Mouse (Mus musculus) urinary bladder, adult 2 months (tissue): ENCODE measurements around the gene Chaf1a. TPM values are rescaled to one million over a fixed set of nuclear protein-coding genes. Genes with fewer than 3 reads are reported as not detected.
"Not testable (repeated sequence)": the region's sequence is repeated elsewhere in the genome, so short reads cannot be mapped to it uniquely, and the experiment has no call there.

ENCODE experiments used
- DNase-seq: peaks from one replicate; pipeline ENCODE4 v3.0.0; 2022; ENCODE audit warnings: low spot score
- polyA plus RNA-seq: library from polyadenylated mRNA; depleted of rRNA; stranded (reverse); fragments of >200 nt; gene quantifications from 2 replicates; pipeline ENCODE4 v1.2.3, GENCODE M21; 2012

The Chaf1a gene
- polyA plus RNA-seq, 1 experiment: 2.2 TPM

GRCm38 (mm10) chr17:56038583-56039261, 1.5 kb upstream of the Chaf1a start:
- no peak for DNase-seq

DNA sequence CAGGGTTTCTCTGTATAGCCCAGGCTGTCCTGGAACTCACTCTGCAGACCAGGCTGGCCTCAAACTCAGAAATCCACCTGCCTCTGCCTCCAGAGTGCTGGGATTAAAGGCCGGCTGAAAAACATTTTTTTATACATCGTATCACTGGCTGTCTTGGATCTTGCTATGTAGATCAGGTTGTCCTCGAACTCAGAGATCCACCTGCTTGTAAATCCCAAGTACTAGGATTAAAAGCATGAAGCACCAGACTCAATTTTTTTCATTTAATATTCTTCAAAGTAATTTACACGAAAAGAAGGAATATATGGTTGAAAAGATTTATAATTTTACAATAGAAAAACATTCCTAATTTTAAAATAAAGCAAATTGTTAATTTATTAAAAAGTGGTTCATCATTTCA, 894 bp upstream of the Chaf1a start:
- DNase-seq: no peak

DNA sequence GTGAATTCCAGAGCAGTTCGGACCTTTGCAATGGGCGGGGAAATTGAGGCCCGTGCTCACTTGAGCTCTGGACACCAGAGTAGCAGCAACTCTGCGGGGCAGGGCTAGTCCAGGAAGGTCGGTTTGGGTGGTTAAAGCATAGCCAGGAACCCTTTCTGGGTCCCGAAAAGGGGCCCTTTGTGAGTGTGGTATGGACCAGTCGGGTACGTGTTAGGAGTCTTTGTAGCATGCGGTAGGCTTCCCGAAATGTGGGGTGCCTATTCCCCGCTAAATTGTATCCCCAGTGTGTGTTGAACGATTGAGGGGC, 571 bp downstream of the Chaf1a start:
- no peak for DNase-seq

GRCm38 (mm10) chr17:56051369-56051768, 11.1 kb downstream of the Chaf1a start:
- no peak for DNase-seq

- DNase-seq: no peak
Measured at GRCm38 (mm10) chr17:56054938-56055337, 14.7 kb downstream of the Chaf1a start.

DNA sequence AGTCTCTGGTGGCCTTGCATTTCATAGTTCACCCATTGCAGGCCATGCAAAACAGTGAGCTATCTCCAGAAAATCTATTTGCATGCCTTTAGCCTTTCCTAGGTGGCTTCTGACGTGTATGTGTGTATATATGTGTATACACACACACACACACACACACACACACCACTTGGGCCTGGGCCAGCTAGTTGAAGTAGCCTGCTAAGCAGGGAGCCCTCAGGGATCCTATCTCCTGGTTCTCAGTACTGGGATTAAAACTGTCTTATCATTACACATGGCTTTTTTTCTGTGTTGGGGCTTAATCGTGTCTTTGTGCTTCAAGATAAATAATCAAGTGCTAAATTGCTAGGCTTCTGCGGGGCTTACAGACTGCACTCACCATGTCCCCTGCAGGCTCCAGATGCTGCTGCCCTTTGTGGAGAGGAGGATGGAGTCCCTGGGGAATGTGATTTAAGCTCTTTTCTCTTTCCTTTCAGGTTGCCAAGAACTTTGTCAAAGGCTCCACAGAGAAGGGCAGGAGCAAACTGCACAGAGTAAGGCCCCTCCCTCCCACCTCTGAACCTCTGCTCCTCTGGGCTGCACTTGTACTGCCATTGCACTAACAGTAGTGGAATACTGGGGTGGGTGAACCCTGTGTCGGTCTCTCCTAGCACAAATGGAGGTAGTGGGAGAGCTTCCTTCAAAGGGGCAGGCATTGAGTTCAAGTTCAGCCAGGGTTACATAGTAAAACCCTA, 15.9 kb downstream of the Chaf1a start:
- DNase-seq: no peak

- no peak for DNase-seq
Measured at GRCm38 (mm10) chr17:56057381-56058120, 17.3 kb downstream of the Chaf1a start.

DNA sequence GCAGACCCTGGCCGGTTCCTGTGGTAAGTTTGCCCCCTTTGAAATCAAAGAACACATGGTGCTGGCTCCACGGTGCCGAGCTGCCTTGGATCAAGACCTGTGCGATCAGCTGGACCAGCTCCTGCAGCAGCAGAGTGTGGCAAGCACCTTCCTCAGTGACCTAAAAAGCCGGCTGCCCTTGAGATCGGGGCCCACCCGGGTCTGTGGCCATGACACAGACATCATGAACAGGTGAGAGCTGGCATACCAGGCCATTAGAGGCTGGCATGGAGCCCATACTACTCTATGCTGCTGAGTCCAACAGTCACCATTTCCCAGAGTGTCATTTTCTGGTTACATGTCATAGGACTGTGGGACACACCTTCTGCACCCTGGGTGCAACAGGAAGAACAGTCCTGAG, 21.8 kb downstream of the Chaf1a start:
- no peak for DNase-seq

DNA sequence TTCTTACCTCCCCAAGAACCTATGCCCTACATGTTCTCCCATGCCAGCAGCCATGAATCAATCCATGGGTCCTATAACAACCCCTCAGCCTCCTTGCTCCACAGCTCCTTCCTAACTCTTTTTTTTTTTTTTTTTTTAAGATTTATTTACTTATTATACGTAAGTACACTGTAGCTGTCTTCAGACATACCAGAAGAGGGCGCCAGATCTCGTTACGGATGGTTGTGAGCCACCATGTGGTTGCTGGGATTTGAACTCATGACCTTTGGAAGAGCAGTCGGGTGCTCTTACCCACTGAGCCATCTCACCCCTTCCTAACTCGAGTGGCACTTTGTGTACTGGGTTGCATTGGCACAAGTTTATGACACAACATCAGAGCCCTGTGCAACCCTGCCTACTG, 25.5 kb downstream of the Chaf1a start:
- not testable (repeated sequence) for DNase-seq

GRCm38 (mm10) chr17:56066451-56066850, 26.2 kb downstream of the Chaf1a start:
- no peak for DNase-seq

GRCm38 (mm10) chr17:56069066-56069465, 28.8 kb downstream of the Chaf1a start:
- DNase-seq: no peak

DNA sequence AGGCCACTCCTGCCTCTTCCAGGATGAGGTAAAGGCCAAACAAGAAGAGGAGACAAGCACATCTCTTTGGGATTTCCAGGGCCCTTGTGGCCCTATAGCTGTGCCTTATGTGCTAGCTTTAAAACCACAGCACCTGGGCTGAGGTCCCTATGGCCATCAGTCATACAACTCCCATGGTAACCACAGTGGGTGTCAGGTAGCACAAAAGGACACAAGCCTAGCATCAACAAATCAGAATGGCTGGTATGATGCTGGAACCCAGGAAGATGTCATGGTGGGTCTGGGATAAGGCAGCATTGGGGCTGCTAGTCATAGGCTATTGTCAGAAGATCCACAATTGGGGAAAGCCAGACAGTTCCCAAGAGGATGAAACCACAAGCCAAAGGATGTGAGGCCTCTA, 30.9 kb downstream of the Chaf1a start:
- no peak for DNase-seq

GRCm38 (mm10) chr17:56072243-56072642, 32.0 kb downstream of the Chaf1a start:
- no peak for DNase-seq

GRCm38 (mm10) chr17:56074097-56074826, 34.0 kb downstream of the Chaf1a start:
- no peak for DNase-seq

DNA sequence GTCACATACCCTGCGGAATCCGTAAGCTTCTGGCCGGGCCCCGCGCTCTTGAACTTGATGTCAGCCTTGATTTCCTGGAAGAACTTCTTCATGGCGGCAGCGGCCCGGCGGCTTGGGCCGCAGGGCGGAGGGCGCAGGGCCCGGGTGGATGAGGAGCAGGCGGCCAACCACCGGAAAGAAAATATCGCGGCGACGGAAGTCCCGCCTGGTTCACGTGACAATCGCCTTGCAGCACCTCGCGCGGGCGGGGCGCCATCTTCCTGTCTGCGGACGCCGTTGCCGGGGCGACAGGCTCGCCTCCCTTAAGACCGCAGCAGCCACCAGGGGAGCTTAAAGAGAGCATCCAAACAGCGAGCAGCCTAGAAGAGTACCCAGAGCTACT, 34.6 kb downstream of the Chaf1a start, which contains the start of gene Ubxn6:
Gene Ubxn6 (minus strand): TSS at position 202 of the 382 bp plus-strand sequence.
- DNase-seq: peak; percentile 90

DNA sequence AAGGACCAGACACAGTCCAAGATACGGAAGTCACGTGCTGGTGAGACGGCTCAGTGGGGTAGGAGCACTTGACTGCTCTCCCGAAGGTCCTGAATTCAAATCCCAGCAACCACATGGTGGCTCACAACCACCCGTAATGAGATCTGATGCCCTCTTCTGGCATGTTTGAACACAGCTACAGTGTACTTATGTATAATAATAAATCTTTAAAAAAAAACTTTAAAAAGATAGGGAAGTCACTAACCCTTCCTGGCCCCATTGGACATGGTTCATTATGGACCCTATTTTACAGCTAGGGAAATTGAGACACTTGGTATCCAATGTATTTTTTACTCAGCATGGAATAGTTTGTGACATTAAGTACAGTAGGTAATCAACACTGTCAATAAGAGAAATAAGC, 37.3 kb downstream of the Chaf1a start:
- DNase-seq: no peak

GRCm38 (mm10) chr17:56078361-56078760, 38.1 kb downstream of the Chaf1a start:
- DNase-seq: not testable (repeated sequence)

GRCm38 (mm10) chr17:56078880-56079795, 38.9 kb downstream of the Chaf1a start, which contains the start of gene Hdgfl2:
TSS of gene Hdgfl2 (plus strand) at chr17:56079634.
- peak; percentile 96 for DNase-seq

DNA sequence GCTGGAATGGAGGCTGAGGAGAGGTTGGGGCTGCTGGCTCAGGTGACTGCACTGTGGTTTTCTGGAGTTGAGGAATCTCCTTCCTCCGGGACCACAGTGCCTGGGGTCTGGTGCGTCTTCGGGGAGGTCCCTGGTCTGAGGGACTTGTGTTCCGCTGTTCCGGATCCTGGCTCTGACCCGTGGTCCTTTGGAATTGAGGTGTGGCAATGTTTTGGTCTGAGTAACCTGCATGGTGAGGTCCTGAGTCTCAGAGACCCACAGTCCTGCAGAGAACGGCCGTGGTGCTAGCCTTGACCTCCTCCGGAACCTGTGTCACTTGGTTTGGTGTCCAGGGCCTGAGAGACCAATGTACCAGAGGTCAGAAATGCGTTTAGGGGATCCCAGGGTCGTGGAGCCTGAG, 39.7 kb downstream of the Chaf1a start:
- no peak for DNase-seq

DNA sequence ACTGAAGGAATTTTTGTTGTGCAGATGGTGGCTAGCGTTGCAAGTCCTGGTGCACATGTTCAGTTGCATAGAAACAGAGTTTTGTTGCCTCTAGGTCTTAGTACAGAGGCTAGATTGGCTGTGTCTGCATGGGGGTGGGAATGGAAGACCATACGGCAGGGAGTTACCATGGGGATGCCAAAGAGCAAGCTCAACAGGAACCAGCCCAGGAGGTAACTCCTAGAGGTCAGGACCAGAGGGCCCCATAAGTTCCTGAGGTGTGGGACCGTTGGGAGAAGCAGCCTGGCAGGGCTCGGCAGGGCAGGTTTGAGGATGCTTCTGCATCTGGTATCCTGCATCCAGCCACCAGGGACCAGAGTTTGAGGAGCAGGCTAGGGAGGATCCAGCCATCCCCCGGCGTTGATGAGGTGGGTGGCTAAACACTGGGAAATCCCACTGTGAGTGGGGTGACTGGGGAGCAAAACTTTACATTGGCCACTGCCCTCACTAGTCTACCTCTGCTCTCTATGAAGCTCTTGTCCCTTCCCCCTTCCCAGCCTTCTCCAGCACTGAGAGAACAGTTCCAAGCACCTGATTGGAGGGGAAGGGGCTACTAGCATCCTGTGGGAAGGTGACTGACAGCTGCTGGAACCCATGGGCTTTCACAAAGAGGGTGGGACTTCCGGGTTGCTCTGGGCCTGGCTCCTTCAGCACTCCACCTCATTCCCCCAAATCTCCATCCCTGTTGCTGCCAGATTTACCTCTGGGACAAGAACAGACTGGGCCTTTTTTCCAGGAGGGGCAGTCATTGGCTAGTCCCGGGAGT, 40.7 kb downstream of the Chaf1a start:
- DNase-seq: no peak
